Mouse (Mus musculus): ENCODE results near the gene Slc7a15.
"Not testable (repeated sequence)": the region's sequence is repeated elsewhere in the genome, so short reads cannot be mapped to it uniquely, and the experiment has no call there.

The Slc7a15 gene

GRCm38 (mm10) chr12:8598966-8599365, at the start of gene Slc7a15:
TSS of gene Slc7a15 (minus strand) at chr12:8599066.
- not testable (repeated sequence) for DNase-seq

GRCm38 (mm10) chr12:8648211-8648610, 49.3 kb upstream of the Slc7a15 start:
- DNase-seq: not testable (repeated sequence)

GRCm38 (mm10) chr12:8641425-8641735, 42.5 kb upstream of the Slc7a15 start:
- no peak for DNase-seq

GRCm38 (mm10) chr12:8640711-8641424, 42.0 kb upstream of the Slc7a15 start:
- DNase-seq: peak; percentile 94 to 95

- not testable (repeated sequence) for DNase-seq
Observed at GRCm38 (mm10) chr12:8640186-8640585, 41.3 kb upstream of the Slc7a15 start.

GRCm38 (mm10) chr12:8638411-8639087, 39.7 kb upstream of the Slc7a15 start:
- DNase-seq: peak; percentile 63 to 77

- DNase-seq: no peak
Observed at GRCm38 (mm10) chr12:8636945-8637344, 38.1 kb upstream of the Slc7a15 start.

- no peak for DNase-seq
Observed at GRCm38 (mm10) chr12:8635546-8635945, 36.7 kb upstream of the Slc7a15 start.

- DNase-seq: no peak
Observed at GRCm38 (mm10) chr12:8634306-8634705, 35.4 kb upstream of the Slc7a15 start.

- no peak for DNase-seq
Observed at GRCm38 (mm10) chr12:8632737-8633365, 34.0 kb upstream of the Slc7a15 start.

- no peak for DNase-seq
Observed at GRCm38 (mm10) chr12:8631691-8632090, 32.8 kb upstream of the Slc7a15 start.

- no peak for DNase-seq
Observed at GRCm38 (mm10) chr12:8629537-8629936, 30.7 kb upstream of the Slc7a15 start.

- DNase-seq: no peak
Observed at GRCm38 (mm10) chr12:8620678-8621018, 21.8 kb upstream of the Slc7a15 start.

- no peak for DNase-seq
Observed at GRCm38 (mm10) chr12:8619827-8620677, 21.2 kb upstream of the Slc7a15 start.

- no peak for DNase-seq
Observed at GRCm38 (mm10) chr12:8618271-8618670, 19.4 kb upstream of the Slc7a15 start.

GRCm38 (mm10) chr12:8609070-8609469, 10.2 kb upstream of the Slc7a15 start:
- DNase-seq: no peak

- DNase-seq: no peak
Observed at GRCm38 (mm10) chr12:8595611-8596010, 3.3 kb downstream of the Slc7a15 start.

GRCm38 (mm10) chr12:8591326-8591725, 7.5 kb downstream of the Slc7a15 start:
- DNase-seq: not testable (repeated sequence)

- no peak for DNase-seq
Observed at GRCm38 (mm10) chr12:8573405-8573804, 25.5 kb downstream of the Slc7a15 start.

- DNase-seq: not testable (repeated sequence)
Observed at GRCm38 (mm10) chr12:8571903-8572341, 26.9 kb downstream of the Slc7a15 start.

- not testable (repeated sequence) for DNase-seq
Observed at GRCm38 (mm10) chr12:8571287-8571902, 27.5 kb downstream of the Slc7a15 start.

GRCm38 (mm10) chr12:8562213-8562612, 36.7 kb downstream of the Slc7a15 start:
- DNase-seq: not testable (repeated sequence)

GRCm38 (mm10) chr12:8559876-8560275, 39.0 kb downstream of the Slc7a15 start:
- not testable (repeated sequence) for DNase-seq

Data from thymus, adult 18-20 months (tissue).